Mouse (Mus musculus) adrenal gland, adult 2 months (tissue): ENCODE data around the gene Ccdc174. TPM values are rescaled to one million over a fixed set of nuclear protein-coding genes. Genes with fewer than 3 reads are reported as not detected.
"Not testable (repeated sequence)": the region's sequence is repeated elsewhere in the genome, so short reads cannot be mapped to it uniquely, and the experiment has no call there.

Experiments
- DNase-seq: peaks from one replicate; pipeline ENCODE4 v3.0.0; 2021
- long read RNA-seq: library from polyadenylated mRNA; stranded (forward); transcript quantifications from one replicate; pipeline ENCODE4 v2.0.0, GENCODE M21; 2021
- polyA plus RNA-seq: library from polyadenylated mRNA; depleted of rRNA; stranded (reverse); fragments of >200 nt; gene quantifications from 2 replicates; pipeline ENCODE4 v1.2.3, GENCODE M21; 2012; rRNA removed
- total RNA-seq, 2 experiments: library from RNA; stranded (reverse); gene quantifications; 2 replicates each; pipeline ENCODE4 v1.2.3; 2021

Ccdc174 gene
- total RNA-seq: 10 to 100 TPM; 28.2 to 69.0 TPM
- 2.9 and 4.5 TPM in 2 replicates for polyA plus RNA-seq
- long read RNA-seq, transcript Ccdc174-201 (11 exons, 1,752 nt): major isoform, 15 of 19 reads
- long read RNA-seq, partial matches to known transcripts: 1 of 19 reads
- long read RNA-seq, other reads (novel, unspliced or antisense): 3 of 19 reads

DNA sequence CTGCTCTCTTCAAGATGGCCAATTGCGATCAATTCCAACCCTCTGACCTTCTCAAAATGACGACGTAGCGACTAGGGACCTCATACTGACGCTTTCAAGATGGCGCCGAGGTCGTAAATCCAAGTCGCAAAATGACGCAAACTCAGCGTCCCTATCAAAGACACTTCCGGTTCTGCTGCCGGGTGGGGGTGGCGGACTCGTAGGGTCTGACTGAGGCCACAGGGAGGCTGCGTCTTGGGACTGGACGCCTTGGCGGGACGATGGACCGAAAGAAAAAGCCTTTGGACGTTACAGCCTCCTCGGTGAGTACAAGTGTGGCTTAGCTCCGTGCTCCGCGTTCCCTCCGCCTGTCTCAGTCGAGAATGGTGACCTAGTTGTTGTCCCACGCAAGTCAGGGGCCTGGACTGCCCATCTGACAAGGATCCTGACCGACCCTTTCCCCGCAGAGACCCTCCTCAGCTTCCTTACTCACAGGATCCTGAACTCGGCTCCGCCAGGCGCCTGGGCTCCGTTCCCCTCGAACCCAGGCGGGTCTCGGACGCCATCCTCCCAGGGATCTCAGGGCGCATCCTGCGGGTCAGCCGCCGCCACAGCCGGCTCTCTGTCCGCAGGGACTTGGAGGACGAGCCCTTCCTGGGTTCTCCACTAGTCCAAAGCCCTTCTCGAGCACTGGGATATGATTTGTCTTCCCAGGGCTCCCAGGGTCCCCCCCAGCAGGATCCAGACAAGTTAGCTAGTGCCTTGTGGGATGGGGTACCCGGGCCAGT is at the start of gene Ccdc174:
Gene Ccdc174 (plus strand): TSS at position 169 of the 767 bp plus-strand sequence.
- DNase-seq: peak; percentile 94

DNA sequence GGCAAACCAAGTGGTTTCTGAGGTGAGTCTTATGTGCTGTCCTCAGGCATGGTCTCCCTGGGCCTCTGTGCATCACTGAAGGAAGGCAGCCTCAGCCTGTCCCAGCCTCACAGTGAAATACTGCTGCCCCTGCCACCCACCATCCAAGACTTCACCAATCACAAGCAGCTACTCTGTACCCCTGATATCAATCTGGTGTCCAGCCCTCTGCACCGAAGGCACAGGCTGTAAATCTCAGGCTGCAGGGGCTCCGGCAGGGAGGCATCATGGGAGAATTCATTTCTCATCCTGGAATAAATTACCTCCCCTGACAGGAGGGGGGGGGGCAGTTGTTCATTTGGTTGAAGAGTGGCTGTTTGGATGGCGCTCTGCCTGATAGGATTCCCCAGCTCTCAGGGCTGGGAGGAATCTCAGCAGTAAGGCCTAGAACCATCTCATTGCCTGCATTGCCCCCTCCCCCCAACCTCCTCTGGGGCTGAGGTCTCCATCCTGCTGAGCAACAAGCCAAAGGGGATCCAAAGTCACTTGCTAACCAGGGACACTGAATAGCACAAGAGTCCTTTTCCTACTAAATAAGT is 44.9 kb upstream of the Ccdc174 start:
- DNase-seq: no peak

DNA sequence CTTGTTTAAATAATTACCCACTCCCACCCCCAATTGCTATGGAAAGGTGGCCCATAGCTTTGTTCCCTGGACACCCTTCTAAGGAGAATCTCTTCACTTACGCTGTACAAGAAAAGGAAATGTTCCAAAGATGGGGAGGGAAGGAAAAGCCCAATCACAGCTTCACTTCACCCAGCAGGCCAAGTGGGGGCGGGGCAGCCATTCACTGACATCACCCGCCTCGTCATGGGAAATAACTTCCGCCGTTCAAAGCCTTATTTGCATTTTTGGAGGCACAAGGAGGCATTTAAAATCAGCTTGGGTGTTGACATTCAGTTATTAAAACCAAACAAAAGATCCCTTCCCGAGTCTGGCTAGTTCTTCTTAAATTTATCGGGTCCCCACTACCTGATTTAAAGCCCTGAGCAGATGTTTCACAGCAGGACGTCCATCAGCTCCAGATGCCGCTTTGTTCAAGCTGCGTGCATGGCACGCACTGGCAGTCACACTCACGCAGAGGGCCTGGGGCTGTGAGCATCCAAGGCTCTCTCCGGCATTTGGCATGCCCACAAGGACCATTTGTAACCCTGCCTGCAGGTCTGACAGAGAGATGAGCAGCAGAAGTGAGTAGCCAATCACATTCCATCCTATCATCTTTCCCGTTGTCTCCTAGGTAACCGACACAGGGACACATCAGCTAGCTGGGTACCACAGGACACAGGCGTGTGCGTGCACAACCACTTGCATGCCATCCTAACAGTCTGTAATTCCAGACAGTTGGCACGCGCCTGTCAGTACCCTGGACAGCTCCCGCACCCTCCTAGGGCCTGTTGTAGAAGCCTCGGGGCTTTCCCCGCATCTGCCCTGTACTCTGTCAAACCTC is 38.6 kb upstream of the Ccdc174 start:
- peak; percentile 75 for DNase-seq

DNA sequence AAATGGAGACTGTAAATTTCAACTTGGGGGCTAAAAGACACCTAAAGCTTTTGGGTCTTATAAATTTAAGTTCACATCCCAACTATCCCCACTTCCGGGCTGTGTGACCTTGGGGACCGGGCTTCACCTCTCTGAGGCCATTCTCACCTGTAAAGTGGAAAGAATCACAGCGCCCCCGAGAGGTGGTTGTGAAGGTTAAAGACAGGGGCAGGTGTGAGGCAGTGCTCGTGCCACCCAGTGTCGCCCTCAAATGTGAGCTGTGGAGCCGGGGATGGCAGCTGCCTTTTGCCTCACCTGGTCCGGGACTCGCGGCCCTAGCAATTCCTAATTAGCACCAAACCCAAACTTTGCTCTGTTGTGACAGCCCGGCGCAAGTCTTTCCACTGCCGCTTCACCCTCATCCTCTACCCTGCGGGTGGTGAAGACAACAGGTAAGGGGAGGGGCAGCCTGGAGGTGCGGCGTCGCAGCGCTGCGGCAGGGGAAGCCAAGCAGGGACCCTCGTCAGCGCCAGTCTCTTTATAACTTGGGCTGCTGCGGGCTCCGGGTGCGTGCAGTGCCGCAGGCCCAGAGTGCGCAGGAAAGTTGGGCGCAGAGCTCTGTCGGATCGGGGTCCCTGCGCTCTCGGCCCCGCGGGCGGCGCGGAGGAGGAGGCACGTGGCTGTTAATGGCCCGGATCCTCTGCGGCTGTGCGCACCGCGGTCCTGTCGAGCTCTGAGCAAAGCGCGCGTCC is 34.8 kb upstream of the Ccdc174 start:
- DNase-seq: no peak

DNA sequence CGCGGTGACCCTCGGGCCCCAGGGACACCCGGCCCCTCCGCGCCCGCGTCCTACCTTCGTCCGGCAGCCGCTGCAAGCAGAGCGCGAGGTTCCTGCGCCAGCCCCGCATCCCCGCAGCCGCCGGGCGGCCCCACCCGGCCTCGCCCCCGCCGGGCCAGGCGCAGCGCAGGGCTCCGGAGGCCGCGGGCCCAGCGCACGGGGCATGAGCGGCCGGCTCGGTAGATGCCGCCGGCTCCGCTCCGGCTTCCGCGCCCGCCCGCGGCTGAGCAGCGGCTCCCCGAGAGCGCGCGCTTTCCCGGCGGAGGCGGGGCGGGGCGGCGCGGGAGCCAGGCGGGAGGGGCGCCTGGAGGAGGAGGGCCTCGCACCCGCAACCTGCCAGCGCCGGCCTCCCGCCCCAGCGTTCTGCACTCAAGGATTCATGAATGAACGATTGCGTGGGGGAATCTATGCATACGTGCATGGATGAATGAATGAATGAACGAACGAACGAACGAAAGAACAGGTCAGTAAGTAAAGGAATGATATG is 34.2 kb upstream of the Ccdc174 start:
- DNase-seq: no peak

DNA sequence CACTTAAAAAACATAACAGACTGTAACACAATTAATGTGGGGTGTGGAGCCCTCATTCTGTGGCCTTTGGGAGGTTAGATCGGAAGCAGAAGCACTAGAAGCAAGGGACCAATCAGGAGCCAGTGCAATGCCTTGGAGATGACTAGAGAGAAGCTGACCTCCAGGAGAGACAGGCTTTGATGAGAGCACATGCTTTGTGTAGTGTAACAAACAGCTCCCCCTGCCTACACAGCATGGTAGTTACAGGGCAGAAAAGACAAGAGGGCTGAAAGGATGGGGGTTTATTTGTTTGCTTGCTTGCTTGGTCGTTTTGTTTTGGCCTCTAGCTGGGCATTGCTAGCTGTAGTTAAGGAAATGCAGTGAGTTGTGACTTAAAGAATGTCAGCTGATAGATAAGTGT is 25.3 kb upstream of the Ccdc174 start:
- DNase-seq: peak; percentile 42

DNA sequence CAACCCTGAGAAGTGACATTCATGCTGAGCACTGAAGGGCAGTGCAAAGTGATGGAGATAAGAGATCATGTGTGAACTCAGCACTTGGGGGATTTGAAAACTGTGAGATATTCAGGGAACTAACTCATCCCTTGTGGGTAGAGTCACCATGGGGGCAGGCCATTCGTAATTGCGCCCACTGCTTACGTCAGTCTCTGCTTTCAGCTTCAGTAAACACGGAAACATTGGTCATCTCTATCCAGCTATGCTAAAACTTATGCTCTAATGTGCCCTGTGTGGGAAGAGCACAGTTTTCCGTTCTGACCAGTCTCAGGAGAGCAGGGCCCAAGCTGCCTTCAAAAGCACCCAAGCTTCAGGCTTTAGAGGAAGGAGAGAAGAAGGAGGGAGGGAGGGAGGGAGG is 19.5 kb upstream of the Ccdc174 start:
- DNase-seq: no peak

DNA sequence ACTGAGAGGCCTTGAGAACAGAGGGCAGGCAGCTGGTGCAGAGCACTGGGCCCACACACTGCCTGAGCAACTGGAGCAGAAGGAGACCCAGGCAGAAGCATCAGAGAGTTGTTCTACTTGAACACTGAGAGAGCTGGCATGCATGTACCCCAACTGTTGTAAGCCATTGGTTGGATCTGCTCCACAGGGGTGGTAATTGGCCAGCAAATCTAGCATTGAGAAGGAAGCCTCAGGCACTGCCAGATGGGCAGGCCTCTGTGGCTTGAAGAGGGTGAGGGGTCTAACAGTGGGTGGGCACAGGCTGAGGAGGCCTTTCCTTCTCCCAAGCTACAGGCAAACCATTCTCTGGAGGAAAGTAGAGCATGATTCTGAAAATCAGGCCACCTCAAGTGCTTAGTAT is 15.0 kb upstream of the Ccdc174 start:
- no peak for DNase-seq

DNA sequence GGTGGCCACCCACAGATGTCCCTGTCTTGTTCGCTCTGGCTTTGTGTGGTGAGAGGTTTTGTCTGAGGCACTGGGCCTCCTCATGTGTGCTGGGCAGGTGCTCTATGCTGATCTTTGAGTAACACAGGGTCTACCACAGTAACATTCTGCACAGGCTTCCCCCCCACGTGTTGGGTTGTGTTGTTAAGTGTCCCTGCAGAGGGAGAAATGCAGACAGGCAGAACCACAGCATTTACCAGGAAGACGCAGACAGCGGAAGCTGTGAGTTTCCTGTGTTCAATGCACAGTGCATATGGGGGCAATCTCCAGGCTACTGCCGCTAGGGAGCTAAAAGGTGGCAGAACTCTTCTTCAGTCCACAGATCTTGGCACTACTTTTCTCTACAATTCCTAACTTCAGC is 13.3 kb upstream of the Ccdc174 start:
- DNase-seq: no peak

DNA sequence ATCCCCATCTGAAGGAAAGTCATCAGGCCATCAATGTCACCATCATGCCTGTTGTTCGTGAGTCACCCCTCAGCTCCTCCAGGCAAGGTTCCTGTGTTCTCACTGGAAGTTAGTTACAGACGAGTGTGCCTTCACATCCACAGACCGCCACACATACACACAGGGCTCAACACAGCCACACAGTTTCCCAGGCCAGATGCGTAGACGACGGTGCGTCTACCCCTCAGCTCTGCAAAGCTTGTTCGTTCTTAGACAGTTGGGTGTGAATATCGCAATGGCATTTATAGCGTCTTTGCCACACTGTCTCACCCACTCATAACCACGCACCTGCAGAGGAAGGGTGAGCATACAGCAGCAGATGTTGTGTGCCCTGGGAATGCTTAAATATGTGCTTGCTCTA is 12.3 kb upstream of the Ccdc174 start:
- peak; percentile 38 for DNase-seq

DNA sequence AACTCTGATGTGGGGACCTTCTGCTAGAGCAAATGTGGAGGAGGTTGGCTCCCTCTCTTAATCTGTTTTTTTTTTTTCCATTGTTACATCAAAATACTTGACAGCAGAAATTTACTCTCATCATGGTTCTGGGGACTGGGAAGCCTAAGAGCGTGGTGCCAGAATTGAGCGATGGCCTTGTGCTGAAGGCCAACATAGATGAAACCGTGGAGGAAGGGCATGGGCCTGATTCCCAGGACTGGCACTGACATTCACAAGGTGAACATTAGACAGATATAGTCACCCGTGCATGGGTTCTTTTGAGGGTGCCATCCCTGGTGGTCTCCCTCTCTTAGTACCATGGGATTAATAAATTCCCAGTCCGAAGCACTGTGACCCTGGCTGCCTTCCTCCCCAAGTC is 9.8 kb upstream of the Ccdc174 start:
- peak; percentile 83 for DNase-seq

DNA sequence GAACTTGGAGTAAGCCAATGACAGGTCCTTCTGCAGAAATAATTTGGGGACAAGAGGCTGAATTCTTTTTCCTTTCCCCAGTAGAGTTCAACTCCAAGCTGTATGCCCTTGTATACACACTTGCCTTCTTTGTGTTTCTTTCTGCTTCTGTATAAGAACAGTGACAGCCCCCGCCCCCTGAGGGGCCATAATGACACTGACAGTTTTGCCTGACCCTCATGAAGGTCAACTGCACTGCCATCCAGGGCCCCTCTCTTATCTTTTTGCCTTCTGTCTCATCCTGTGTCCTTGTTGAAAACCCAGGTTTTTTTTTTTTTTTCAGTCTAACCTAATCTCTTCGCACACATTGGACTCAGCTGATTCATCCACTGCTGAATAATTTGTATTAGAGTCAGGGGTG is 5.1 kb upstream of the Ccdc174 start:
- DNase-seq: peak; percentile 76

DNA sequence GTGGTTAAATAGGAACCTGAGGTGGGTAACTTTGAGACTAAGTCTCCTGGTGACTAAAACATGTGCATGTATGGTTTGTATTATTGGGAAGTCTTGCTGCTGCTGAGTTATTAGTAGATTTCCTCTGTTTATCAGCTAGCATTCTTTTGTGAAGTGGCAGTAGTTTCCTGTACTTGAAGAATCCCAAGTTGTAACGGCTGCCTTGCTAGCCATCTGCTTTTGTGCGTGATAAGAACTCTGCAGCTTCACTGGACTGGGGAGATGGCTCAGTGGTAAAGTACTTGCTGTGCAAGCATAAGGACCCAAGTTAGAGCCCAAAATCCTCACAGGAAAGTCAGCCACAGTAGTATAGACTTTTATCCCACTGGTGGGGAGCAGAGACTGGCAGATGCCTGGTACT is 6.0 kb downstream of the Ccdc174 start:
- DNase-seq: no peak

DNA sequence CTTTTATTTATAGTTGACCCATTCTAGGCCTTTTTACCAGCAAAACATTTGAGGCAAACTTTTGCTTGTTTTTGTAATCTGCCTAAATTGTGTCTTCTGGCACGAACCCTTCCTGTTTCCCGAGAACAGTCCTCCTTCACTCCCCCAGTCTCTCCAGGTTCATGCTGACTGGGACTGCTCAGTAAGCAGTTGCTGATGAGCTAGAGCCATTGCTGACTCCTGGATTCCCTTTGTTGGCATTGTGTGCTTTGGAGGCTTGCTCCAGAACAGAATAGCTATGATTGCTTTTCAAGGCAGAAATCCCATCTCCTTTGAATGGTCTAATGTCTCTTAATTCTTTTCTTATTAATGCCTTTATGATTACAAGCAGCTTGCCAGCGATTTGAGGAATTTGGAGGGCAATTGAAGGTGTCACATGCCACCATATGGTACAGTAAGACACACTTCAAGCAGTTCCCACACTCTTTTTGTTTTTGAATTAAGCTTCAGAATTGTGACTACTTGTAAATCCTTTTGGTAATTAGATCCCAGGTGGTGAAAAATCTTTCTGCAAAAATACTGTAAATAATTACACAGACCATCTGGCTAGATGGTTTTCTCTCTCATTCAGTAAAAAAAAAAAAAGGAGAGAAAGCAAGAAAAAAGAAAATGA is 11.5 kb downstream of the Ccdc174 start:
- no peak for DNase-seq

DNA sequence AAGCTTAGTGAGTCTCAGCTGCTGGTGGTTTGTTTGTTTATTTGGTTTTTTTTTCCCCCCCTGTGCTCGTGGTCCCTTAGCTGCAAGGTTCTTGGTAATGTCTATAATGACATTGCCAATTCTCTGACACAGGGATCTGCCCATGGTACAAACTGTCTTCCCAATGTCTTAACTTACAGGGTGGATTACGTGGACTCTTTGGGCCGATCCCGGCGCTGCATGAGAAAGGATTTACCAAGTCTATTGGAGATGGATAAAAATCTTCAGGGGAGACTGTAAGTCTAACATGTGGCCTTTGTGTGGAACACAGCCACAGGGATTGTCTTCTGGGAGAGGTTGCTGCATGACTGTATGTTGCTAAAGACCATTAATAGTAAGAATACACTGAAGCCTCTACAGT is 12.8 kb downstream of the Ccdc174 start:
- DNase-seq: no peak

DNA sequence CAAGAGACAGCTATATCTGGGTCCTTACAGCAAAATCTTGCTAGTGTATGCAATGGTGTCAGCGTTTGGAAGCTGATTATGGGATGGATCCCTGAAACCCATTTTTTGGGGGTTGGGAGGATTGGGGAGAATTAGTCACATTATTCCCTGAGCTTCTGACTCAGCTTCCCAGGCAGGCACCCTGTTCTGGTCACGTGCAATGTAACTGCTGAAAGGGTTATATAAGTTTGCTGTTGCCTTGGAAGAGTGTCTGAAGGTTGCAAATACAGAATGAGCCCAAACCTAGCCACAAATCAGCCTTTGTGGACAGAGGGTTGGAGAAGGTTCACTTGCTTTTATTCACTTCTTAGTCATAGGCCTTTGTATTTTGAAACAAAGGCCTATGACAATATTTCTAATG is 13.9 kb downstream of the Ccdc174 start:
- DNase-seq: peak; percentile 77

DNA sequence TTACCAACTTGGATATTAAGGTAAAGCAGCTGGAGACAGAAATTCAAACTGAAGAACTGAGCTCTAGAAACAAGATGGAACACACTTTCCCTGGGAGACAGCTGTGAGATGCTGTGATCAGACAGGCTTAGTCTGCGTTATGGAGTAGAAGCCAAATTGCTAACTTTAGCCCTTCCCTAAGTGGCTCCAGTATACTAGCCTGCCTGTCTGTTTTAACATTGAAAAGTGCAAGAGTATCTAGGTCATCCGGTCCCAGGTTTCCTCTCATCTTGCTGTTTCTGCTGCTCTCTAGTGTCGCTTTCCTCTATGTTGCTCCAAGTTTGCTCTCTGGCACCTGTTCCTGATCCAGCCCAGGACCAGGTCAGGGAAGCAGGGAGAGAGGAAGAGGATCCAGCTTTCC is 18.9 kb downstream of the Ccdc174 start:
- DNase-seq: no peak

DNA sequence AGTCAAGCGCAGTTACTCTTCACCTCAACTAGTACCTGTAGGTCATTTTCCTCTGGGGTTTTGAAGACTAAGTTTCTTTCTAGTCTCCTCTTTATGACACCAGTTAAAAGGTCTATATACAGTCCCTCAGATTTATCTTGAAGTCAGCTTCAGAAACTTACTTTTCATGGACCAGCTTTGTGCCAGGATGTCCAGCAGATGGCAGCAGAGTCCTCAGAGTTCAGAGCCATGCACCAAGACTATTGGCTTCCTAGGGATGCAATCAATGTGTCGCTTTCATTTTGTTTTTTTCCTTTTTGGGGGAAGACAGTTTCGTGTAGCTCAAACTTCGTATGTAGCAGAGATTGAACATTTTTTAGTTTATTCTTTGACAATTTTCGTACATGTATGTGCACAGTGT is 23.7 kb downstream of the Ccdc174 start:
- peak; percentile 70 for DNase-seq

DNA sequence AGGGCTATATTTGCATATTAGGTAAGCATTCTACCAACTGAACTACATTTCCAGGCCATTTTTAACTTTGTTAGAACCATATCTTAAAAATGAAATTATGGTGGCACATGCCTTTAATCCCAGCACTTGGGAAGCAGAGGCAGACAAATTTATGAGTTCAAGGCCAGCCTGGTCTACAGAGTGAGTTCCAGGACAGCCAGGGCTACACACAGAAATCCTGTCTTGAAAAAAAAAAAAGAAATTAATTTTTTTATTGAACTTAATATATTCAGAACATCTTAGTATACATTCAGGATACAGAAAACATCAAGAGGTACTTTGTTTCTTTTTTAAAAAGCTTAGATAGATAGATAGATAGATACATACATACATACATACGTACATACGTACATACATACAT is 24.7 kb downstream of the Ccdc174 start, which contains the start of gene 4930590J08Rik:
Gene 4930590J08Rik (plus strand): TSS at position 301 of the 400 bp plus-strand sequence.
- DNase-seq: not testable (repeated sequence)

DNA sequence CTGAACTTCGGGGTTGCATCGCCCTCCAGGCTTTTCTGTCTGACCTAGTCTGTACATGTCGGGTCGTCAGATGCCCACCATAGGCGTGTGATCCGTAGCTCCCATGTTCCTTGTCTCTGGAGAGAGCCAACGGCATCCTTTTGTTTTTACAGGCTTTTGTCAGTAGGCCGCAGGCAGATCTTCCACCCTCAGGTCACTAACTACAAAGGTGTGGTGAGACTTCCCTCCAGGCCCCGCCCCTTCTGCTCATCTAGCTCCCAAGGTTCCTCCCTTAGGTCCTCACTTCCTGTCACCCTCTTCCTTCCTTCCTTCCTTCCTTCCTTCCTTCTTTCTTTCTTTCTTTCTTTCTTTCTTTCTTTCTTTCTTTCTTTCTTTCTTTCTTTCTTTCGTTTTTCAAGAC is 36.2 kb downstream of the Ccdc174 start:
- DNase-seq: no peak

DNA sequence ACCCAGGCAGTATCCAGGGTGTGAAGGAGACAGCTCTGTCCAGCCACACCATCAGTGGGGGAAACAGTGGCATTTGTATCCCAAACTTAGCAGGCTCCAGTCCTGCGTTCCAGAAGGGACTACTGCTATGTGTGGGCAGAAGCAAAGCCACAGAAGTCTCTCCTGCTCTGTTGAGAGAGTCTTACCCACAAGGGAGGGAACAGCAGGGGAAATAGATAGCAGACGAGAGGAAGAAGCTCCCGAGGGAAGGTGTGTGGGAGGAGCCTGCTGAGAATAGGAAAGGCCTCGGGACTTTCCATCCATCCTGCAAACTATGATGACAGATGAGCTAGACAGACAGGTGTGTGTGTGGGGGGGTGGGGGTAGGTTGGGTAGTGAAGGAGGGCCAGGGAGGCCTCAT is 39.4 kb downstream of the Ccdc174 start:
- DNase-seq: no peak
